Mouse (Mus musculus) MEL (cell line): Measurements from ENCODE around the gene Elmod1. TPM values are rescaled to one million over a fixed set of nuclear protein-coding genes. Genes with fewer than 3 reads are reported as not detected.

Experiments
- DNase-seq: peaks from one replicate; pipeline ENCODE4 v3.0.0; 2011; ENCODE audit warnings: low read depth, low spot score
- H3K27ac ChIP-seq: 2 replicates; pipeline ENCODE4 v1.5.1; 2012; ENCODE audit warnings: low read depth, mild to moderate bottlenecking, control low read depth, low read length, moderate library complexity; ENCODE audit not compliant: control insufficient read depth
- H3K27me3 ChIP-seq, 2 experiments: fragments of 150-350 bp in 1 of 2; sonication (generic) in 1 of 2; 2 replicates each; pipeline ENCODE4 v1.6.1; 2012; ENCODE audit warnings: low read length in 2 of 2, mild to moderate bottlenecking in 2 of 2, improper control_type of control experiment in 1 of 2, moderate library complexity in 1 of 2; ENCODE audit not compliant: insufficient read depth in 2 of 2, control insufficient read depth in 1 of 2
- H3K36me3 ChIP-seq, 2 experiments: 2 replicates each; pipeline ENCODE4 v1.6.1; 2012 to 2014; ENCODE audit warnings: low read length in 2 of 2, improper control_type of control experiment in 1 of 2, inconsistent platforms in 1 of 2, mild to moderate bottlenecking in 1 of 2; ENCODE audit not compliant: insufficient read depth in 2 of 2, control insufficient read depth in 1 of 2
- H3K4me1 ChIP-seq, 2 experiments: fragments of 150-350 bp in 1 of 2; sonication (generic) in 1 of 2; 2 replicates each; pipeline ENCODE4 v1.6.1; 2012; ENCODE audit warnings: low read length in 2 of 2, improper control_type of control experiment in 1 of 2, mild to moderate bottlenecking in 1 of 2; ENCODE audit not compliant: insufficient read depth in 2 of 2, control insufficient read depth in 1 of 2
- H3K4me3 ChIP-seq, 2 experiments: fragments of 150-350 bp in 1 of 2; sonication (generic) in 1 of 2; 2 replicates each; pipeline ENCODE4 v1.5.1; 2012; ENCODE audit warnings: low read depth in 2 of 2, low read length in 2 of 2, mild to moderate bottlenecking in 2 of 2, moderate library complexity in 2 of 2, control low read depth in 1 of 2, improper control_type of control experiment in 1 of 2; ENCODE audit not compliant: control insufficient read depth in 1 of 2, insufficient read depth in 1 of 2
- H3K79me2 ChIP-seq: 2 replicates; pipeline ENCODE4 v1.6.1; 2012; ENCODE audit warnings: mild to moderate bottlenecking, low read length, moderate library complexity; ENCODE audit not compliant: control insufficient read depth, poor library complexity, insufficient read depth
- H3K9ac ChIP-seq: 2 replicates; pipeline ENCODE4 v1.6.1; 2012; ENCODE audit warnings: low read depth, mild to moderate bottlenecking, control low read depth, low read length, moderate library complexity; ENCODE audit not compliant: control insufficient read depth, poor library complexity, severe bottlenecking
- H3K9me3 ChIP-seq: fragments of 150-350 bp; sonication (generic); replicated peaks from 2 replicates; pipeline ENCODE4 v1.6.1; 2012; ENCODE audit warnings: mild to moderate bottlenecking, low read length, improper control_type of control experiment, moderate library complexity; ENCODE audit not compliant: insufficient read depth
- BHLHE40 ChIP-seq: IDR thresholded peaks from 2 replicates; pipeline ENCODE4 v1.6.1; 2012; ENCODE audit warnings: low read depth, mild to moderate bottlenecking, inconsistent platforms, low read length, improper control_type of control experiment, borderline replicate concordance
- CHD1 ChIP-seq: IDR thresholded peaks from 2 replicates; pipeline ENCODE4 v1.6.1; 2012; ENCODE audit warnings: low read depth, mild to moderate bottlenecking, inconsistent platforms, low read length, improper control_type of control experiment
- CHD2 ChIP-seq: IDR thresholded peaks from 2 replicates; pipeline ENCODE4 v1.6.1; 2011; ENCODE audit warnings: low read length, improper control_type of control experiment
- CTCF ChIP-seq, 3 experiments: IDR thresholded peaks in 2 of 3; conservative IDR thresholded peaks in 1 of 3; 2 replicates each; pipeline ENCODE4 v1.5.1; 2011 to 2012; ENCODE audit warnings: low read length in 3 of 3, low read depth in 2 of 3, mild to moderate bottlenecking in 2 of 3, improper control_type of control experiment in 1 of 3, inconsistent platforms in 1 of 3, mixed read lengths in 1 of 3, moderate library complexity in 1 of 3; ENCODE audit not compliant: control insufficient read depth in 1 of 3, insufficient read depth in 1 of 3, poor library complexity in 1 of 3, severe bottlenecking in 1 of 3
- E2F4 ChIP-seq: IDR thresholded peaks from 2 replicates; pipeline ENCODE4 v1.6.1; 2011; ENCODE audit warnings: low read depth, low read length, improper control_type of control experiment, borderline replicate concordance
- EP300 ChIP-seq, 2 experiments: IDR thresholded peaks; 2 replicates each; pipeline ENCODE4 v1.6.1; 2011; ENCODE audit warnings: improper control_type of control experiment in 2 of 2, low read length in 2 of 2, low read depth in 1 of 2, mild to moderate bottlenecking in 1 of 2
- GATA1 ChIP-seq: IDR thresholded peaks from 2 replicates; pipeline ENCODE4 v1.6.1; 2011; ENCODE audit warnings: low read depth, low read length, improper control_type of control experiment
- HCFC1 ChIP-seq: IDR thresholded peaks from 2 replicates; pipeline ENCODE4 v1.6.1; 2012; ENCODE audit warnings: low read depth, mild to moderate bottlenecking, inconsistent platforms, low read length, improper control_type of control experiment, moderate library complexity
- KAT2A ChIP-seq: conservative IDR thresholded peaks from 2 replicates; pipeline ENCODE4 v1.6.1; 2012; ENCODE audit warnings: low read depth, low read length, improper control_type of control experiment, inconsistent platforms
- MAFK ChIP-seq: IDR thresholded peaks from 2 replicates; pipeline ENCODE4 v1.6.1; 2011; ENCODE audit warnings: low read depth, mild to moderate bottlenecking, low read length, improper control_type of control experiment, borderline replicate concordance
- MEF2A ChIP-seq: IDR thresholded peaks from 2 replicates; pipeline ENCODE4 v1.6.1; 2014; ENCODE audit warnings: low read depth, mild to moderate bottlenecking, inconsistent platforms, low read length, improper control_type of control experiment; ENCODE audit not compliant: poor library complexity, insufficient replicate concordance, severe bottlenecking; ENCODE audit errors: extremely low read depth
- MXI1 ChIP-seq: IDR thresholded peaks from 2 replicates; pipeline ENCODE4 v1.6.1; 2011; ENCODE audit warnings: mild to moderate bottlenecking, low read depth, low read length, improper control_type of control experiment
- MYB ChIP-seq: IDR thresholded peaks from 2 replicates; pipeline ENCODE4 v1.6.1; 2011; ENCODE audit warnings: mild to moderate bottlenecking, low read depth, low read length, improper control_type of control experiment
- POLR2A ChIP-seq, 2 experiments: IDR thresholded peaks; 2 replicates each; pipeline ENCODE4 v1.6.1; 2011 to 2012; ENCODE audit warnings: low read length in 2 of 2, mild to moderate bottlenecking in 2 of 2, control low read depth in 1 of 2, improper control_type of control experiment in 1 of 2, low read depth in 1 of 2, moderate library complexity in 1 of 2; ENCODE audit not compliant: control insufficient read depth in 1 of 2, insufficient read depth in 1 of 2, poor library complexity in 1 of 2
- RAD21 ChIP-seq: IDR thresholded peaks from 2 replicates; pipeline ENCODE4 v1.6.1; 2011; ENCODE audit warnings: mild to moderate bottlenecking, low read depth, low read length, improper control_type of control experiment
- SIN3A ChIP-seq: IDR thresholded peaks from 2 replicates; pipeline ENCODE4 v1.6.1; 2012; ENCODE audit warnings: low read length, improper control_type of control experiment, inconsistent platforms
- ZC3H11A ChIP-seq: IDR thresholded peaks from 2 replicates; pipeline ENCODE4 v1.6.1; 2012; ENCODE audit warnings: low read depth, mild to moderate bottlenecking, inconsistent platforms, low read length, improper control_type of control experiment
- ZMIZ1 ChIP-seq: IDR thresholded peaks from 2 replicates; pipeline ENCODE4 v1.6.1; 2012; ENCODE audit warnings: low read depth, mild to moderate bottlenecking, inconsistent platforms, low read length, improper control_type of control experiment, moderate library complexity
- ZNF384 ChIP-seq: IDR thresholded peaks from 2 replicates; pipeline ENCODE4 v1.6.1; 2012; ENCODE audit warnings: low read depth, mild to moderate bottlenecking, inconsistent platforms, low read length, improper control_type of control experiment
- polyA plus RNA-seq, 2 experiments: library from polyadenylated mRNA; stranded (reverse) in 1 of 2; unstranded in 1 of 2; fragments of >175 nt in 1 of 2; fragments of >200 nt in 1 of 2; gene quantifications; 2 replicates each; pipeline versions ENCODE4 v1.2.1 to v1.2.4; 2012; ENCODE audit warnings: low replicate concordance in 2 of 2, low read depth in 1 of 2; ENCODE audit not compliant: insufficient read length in 2 of 2, insufficient read depth in 1 of 2, missing spikeins in 1 of 2
- total RNA-seq: library from RNA; depleted of rRNA; stranded (reverse); fragments of 300-350 nt; gene quantifications from 2 replicates; pipeline ENCODE4 v1.2.3, GENCODE M21; 2012

The Elmod1 gene
- total and polyA plus RNA-seq, 3 experiments, result not detected

- no peak for DNase-seq
- no peaks in the 10 kb centered on the region for H3K4me1 ChIP-seq
- no peaks in the 10 kb centered on the region for H3K79me2 ChIP-seq
- TF ChIP-seq ZMIZ1 (no peak), MAFK (no peak), CTCF (IDR thresholded peaks at IDR 0.05 in 2 of 3, conservative IDR thresholded peaks at IDR 0.05 in 1 of 3; ENCODE audit: control insufficient read depth in 1 of 3, insufficient read depth in 1 of 3, low read depth in 2 of 3, low read length in 3 of 3, poor library complexity in 1 of 3, severe bottlenecking in 1 of 3) (no peak), POLR2A (IDR thresholded peaks at IDR 0.05; ENCODE audit: control insufficient read depth in 1 of 2, insufficient read depth in 1 of 2, low read depth in 1 of 2, low read length in 2 of 2, poor library complexity in 1 of 2) (no peak), SIN3A (no peak), ZC3H11A (no peak), GATA1 (no peak), KAT2A (no peak), CHD1 (no peak), HCFC1 (no peak)
- no peaks in the 10 kb centered on the region for H3K36me3 ChIP-seq
- H3K9me3 ChIP-seq, result no peaks in the 10 kb centered on the region
- H3K27ac ChIP-seq, result no peak overlapping the region
- no peak overlapping the region for H3K4me3 ChIP-seq
- H3K9ac ChIP-seq, result no peak overlapping the region
- H3K27me3 ChIP-seq, result no peaks in the 10 kb centered on the region
These were observed 1.9 kb downstream of the Elmod1 start for GRCm38 (mm10) chr9:53973241-53973640.

GRCm38 (mm10) chr9:53972358-53972757 is 2.7 kb downstream of the Elmod1 start:
- Histone ChIP-seq H3K27ac (no peak overlapping the region), H3K4me1 (no peaks in the 10 kb centered on the region), H3K4me3 (no peak overlapping the region), H3K36me3 (no peaks in the 10 kb centered on the region), H3K9me3 (no peaks in the 10 kb centered on the region), H3K79me2 (no peaks in the 10 kb centered on the region), H3K27me3 (no peaks in the 10 kb centered on the region), H3K9ac (no peak overlapping the region)
- no peak for TF ChIP-seq MXI1
- no peak for TF ChIP-seq RAD21
- no peak for TF ChIP-seq MYB
- no peak for TF ChIP-seq ZNF384
- TF ChIP-seq CHD2, result no peak
- no peak for TF ChIP-seq EP300 (IDR thresholded peaks at IDR 0.05; ENCODE audit: low read depth in 1 of 2, low read length in 2 of 2)
- no peak for DNase-seq

GRCm38 (mm10) chr9:53967610-53968368 is 7.3 kb downstream of the Elmod1 start:
- DNase-seq, result no peak
- TF ChIP-seq MXI1, result no peak
- TF ChIP-seq ZC3H11A, result no peak
- no peak for TF ChIP-seq E2F4
- TF ChIP-seq BHLHE40, result no peak
- TF ChIP-seq MEF2A, result no peak
- H3K4me1 ChIP-seq, result no peaks in the 10 kb centered on the region
- H3K36me3 ChIP-seq, result no peaks in the 10 kb centered on the region
- H3K9me3 ChIP-seq, result no peaks in the 10 kb centered on the region
- no peaks in the 10 kb centered on the region for H3K79me2 ChIP-seq
- no peak overlapping the region for H3K4me3 ChIP-seq
- H3K9ac ChIP-seq, result no peak overlapping the region
- no peak overlapping the region for H3K27ac ChIP-seq
- no peaks in the 10 kb centered on the region for H3K27me3 ChIP-seq
